Mouse (Mus musculus) myocyte (in vitro differentiated cells): ENCODE results near the gene Hoxd8. TPM values are rescaled to one million over a fixed set of nuclear protein-coding genes. Genes with fewer than 3 reads are reported as not detected.

Experiments
- H3K27me3 ChIP-seq: one replicate; pipeline ENCODE4 v1.6.1; 2011; ENCODE audit not compliant: control insufficient read depth, insufficient read depth, insufficient read length
- H3K36me3 ChIP-seq: one replicate; pipeline ENCODE4 v1.6.1; 2011; ENCODE audit not compliant: control insufficient read depth, insufficient read depth
- H3K4me2 ChIP-seq: one replicate; pipeline ENCODE4 v1.6.1; 2011; ENCODE audit warnings: low read depth, control low read depth
- H3K4me3 ChIP-seq: one replicate; pipeline ENCODE4 v1.5.1; 2011; ENCODE audit warnings: mild to moderate bottlenecking, control low read depth, moderate library complexity
- H3K79me2 ChIP-seq: one replicate; pipeline ENCODE4 v1.6.1; 2011; ENCODE audit not compliant: control insufficient read depth, insufficient read depth
- H3ac ChIP-seq: one replicate; pipeline ENCODE4 v1.6.1; 2011; ENCODE audit not compliant: control insufficient read depth, insufficient read length
- CEBPB ChIP-seq: IDR thresholded peaks from 2 replicates; pipeline ENCODE4 v1.6.1; 2011; ENCODE audit warnings: mild to moderate bottlenecking, moderate library complexity; ENCODE audit not compliant: poor library complexity, insufficient read depth, severe bottlenecking
- E2F4 ChIP-seq: IDR thresholded peaks from one replicate; pipeline ENCODE4 v1.6.1; 2011; ENCODE audit warnings: mild to moderate bottlenecking, control low read depth, moderate library complexity; ENCODE audit not compliant: insufficient read depth
- MAX ChIP-seq: IDR thresholded peaks from one replicate; pipeline ENCODE4 v1.6.1; 2011; ENCODE audit warnings: low read depth, mild to moderate bottlenecking, control low read depth
- MYOD1 ChIP-seq, 3 experiments: IDR thresholded peaks; one replicate each; pipeline ENCODE4 v1.6.1; 2011; ENCODE audit warnings: control low read depth in 2 of 3, low read depth in 2 of 3, mild to moderate bottlenecking in 2 of 3, moderate library complexity in 1 of 3; ENCODE audit not compliant: insufficient read length in 2 of 3, control insufficient read depth in 1 of 3
- MYOG ChIP-seq, 3 experiments: IDR thresholded peaks; one replicate each; pipeline ENCODE4 v1.6.1; 2011; ENCODE audit warnings: control low read depth in 2 of 3, low read depth in 2 of 3, mild to moderate bottlenecking in 2 of 3; ENCODE audit not compliant: insufficient read length in 2 of 3, control insufficient read depth in 1 of 3, insufficient read depth in 1 of 3
- POLR2A ChIP-seq: IDR thresholded peaks from one replicate; pipeline ENCODE4 v1.6.1; 2011; ENCODE audit warnings: low read depth, mild to moderate bottlenecking, control low read depth, moderate library complexity; ENCODE audit not compliant: insufficient read length
- POLR2AphosphoS2 ChIP-seq: IDR thresholded peaks from one replicate; pipeline ENCODE4 v1.6.1; 2011; ENCODE audit warnings: low read depth, control low read depth; ENCODE audit not compliant: insufficient read length
- REST ChIP-seq: IDR thresholded peaks from one replicate; pipeline ENCODE4 v1.6.1; 2011; ENCODE audit warnings: mild to moderate bottlenecking, control low read depth, moderate library complexity; ENCODE audit not compliant: insufficient read depth, insufficient read length
- SRF ChIP-seq: IDR thresholded peaks from one replicate; pipeline ENCODE4 v1.6.1; 2011; ENCODE audit warnings: low read depth; ENCODE audit not compliant: control insufficient read depth, insufficient read length
- TCF12 ChIP-seq: IDR thresholded peaks from one replicate; pipeline ENCODE4 v1.6.1; 2011; ENCODE audit warnings: mild to moderate bottlenecking, control low read depth; ENCODE audit not compliant: poor library complexity, insufficient read depth, severe bottlenecking
- TCF3 ChIP-seq: IDR thresholded peaks from one replicate; pipeline ENCODE4 v1.6.1; 2011; ENCODE audit warnings: low read depth, control low read depth; ENCODE audit not compliant: insufficient read length
- USF1 ChIP-seq: IDR thresholded peaks from one replicate; pipeline ENCODE4 v1.6.1; 2011; ENCODE audit warnings: low read depth, mild to moderate bottlenecking, control low read depth, moderate library complexity
- polyA plus RNA-seq: library from polyadenylated mRNA; unstranded; fragments of >200 nt; fragmentation: generic; extraction: Trizol; gene quantifications from one replicate; pipeline ENCODE4 v1.2.1, GENCODE M21; 2012; ENCODE audit warnings: missing spikeins

The Hoxd8 gene
- polyA plus RNA-seq, 1 experiment, result not detected

GRCm38 (mm10) chr2:74691022-74691951 lies 13.1 kb upstream of the Hoxd8 start, which contains the start of gene Hoxd10:
Gene Hoxd10 (plus strand): TSS chr2:74691924.
- Histone ChIP-seq H3K4me3 (no peak within 1 kb of the TSS), H3K79me2 (no peaks in the 10 kb centered on the region), H3K4me2 (no peak within 1 kb of the TSS), H3ac (no peak within 1 kb of the TSS), H3K36me3 (no peaks in the 10 kb centered on the region), H3K27me3 (peaks cover 72% of the 10 kb centered on the region)
- TF ChIP-seq MYOG (IDR thresholded peaks at IDR 0.05; ENCODE audit: control insufficient read depth in 1 of 3, insufficient read depth in 1 of 3, insufficient read length in 2 of 3, low read depth in 2 of 3), result no peak
- no peak for TF ChIP-seq E2F4
- TF ChIP-seq REST, result no peak
- no peak for TF ChIP-seq MYOD1 (IDR thresholded peaks at IDR 0.05; ENCODE audit: control insufficient read depth in 1 of 3, insufficient read length in 2 of 3, low read depth in 2 of 3)
- TF ChIP-seq MAX, result no peak
- no peak for TF ChIP-seq POLR2AphosphoS2
- TF ChIP-seq TCF3, result no peak
- TF ChIP-seq CEBPB, result no peak
- no peak for TF ChIP-seq TCF12
- no peak for TF ChIP-seq POLR2A
- TF ChIP-seq USF1, result no peak
- TF ChIP-seq SRF, result no peak

- TF ChIP-seq MYOD1 (IDR thresholded peaks at IDR 0.05; ENCODE audit: control insufficient read depth in 1 of 3, insufficient read length in 2 of 3, low read depth in 2 of 3), result no peak
- no peak for TF ChIP-seq USF1
- TF ChIP-seq MYOG (IDR thresholded peaks at IDR 0.05; ENCODE audit: control insufficient read depth in 1 of 3, insufficient read depth in 1 of 3, insufficient read length in 2 of 3, low read depth in 2 of 3), result no peak
- Histone ChIP-seq H3K27me3 (peaks cover 79% of the 10 kb centered on the region), H3K4me2 (no peak overlapping the region), H3ac (no peak overlapping the region), H3K4me3 (no peak overlapping the region), H3K79me2 (no peaks in the 10 kb centered on the region), H3K36me3 (no peaks in the 10 kb centered on the region)
Observed at GRCm38 (mm10) chr2:74691995-74692807, 12.2 kb upstream of the Hoxd8 start.

GRCm38 (mm10) chr2:74692808-74693431 lies 11.5 kb upstream of the Hoxd8 start:
- no peak for TF ChIP-seq MAX
- TF ChIP-seq E2F4, result no peak
- TF ChIP-seq TCF12, result no peak
- Histone ChIP-seq H3K4me2 (no peak overlapping the region), H3K36me3 (no peaks in the 10 kb centered on the region), H3ac (no peak overlapping the region), H3K4me3 (no peak overlapping the region), H3K27me3 (peaks cover 79% of the 10 kb centered on the region), H3K79me2 (no peaks in the 10 kb centered on the region)

- Histone ChIP-seq H3K4me3 (no peak overlapping the region), H3ac (no peak overlapping the region), H3K36me3 (no peaks in the 10 kb centered on the region), H3K79me2 (no peaks in the 10 kb centered on the region), H3K4me2 (no peak overlapping the region), H3K27me3 (peaks cover 81% of the 10 kb centered on the region)
- TF ChIP-seq MYOG (IDR thresholded peaks at IDR 0.05; ENCODE audit: control insufficient read depth in 1 of 3, insufficient read depth in 1 of 3, insufficient read length in 2 of 3, low read depth in 2 of 3) (no peak), E2F4 (no peak), TCF12 (no peak), SRF (no peak)
Observed at GRCm38 (mm10) chr2:74693432-74693827, 11.0 kb upstream of the Hoxd8 start.

GRCm38 (mm10) chr2:74694066-74694465 lies 10.3 kb upstream of the Hoxd8 start:
- peaks cover 83% of the 10 kb centered on the region for H3K27me3 ChIP-seq
- H3K36me3 ChIP-seq, result no peaks in the 10 kb centered on the region
- H3K79me2 ChIP-seq, result no peaks in the 10 kb centered on the region
- no peak overlapping the region for H3K4me3 ChIP-seq
- H3ac ChIP-seq, result no peak overlapping the region
- TF ChIP-seq MAX, result no peak
- no peak for TF ChIP-seq E2F4
- no peak for TF ChIP-seq USF1
- no peak for TF ChIP-seq POLR2AphosphoS2
- TF ChIP-seq CEBPB, result no peak
- no peak for TF ChIP-seq TCF3
- no peak for TF ChIP-seq REST
- TF ChIP-seq POLR2A, result no peak
- TF ChIP-seq SRF, result no peak
- no peak for TF ChIP-seq MYOD1 (IDR thresholded peaks at IDR 0.05; ENCODE audit: control insufficient read depth in 1 of 3, insufficient read length in 2 of 3, low read depth in 2 of 3)
- no peak for TF ChIP-seq MYOG (IDR thresholded peaks at IDR 0.05; ENCODE audit: control insufficient read depth in 1 of 3, insufficient read depth in 1 of 3, insufficient read length in 2 of 3, low read depth in 2 of 3)
- no peak for TF ChIP-seq TCF12
- H3K4me2 ChIP-seq, result no peak overlapping the region
